Mouse (Mus musculus): ENCODE results near the gene Iqgap2. TPM values are rescaled to one million over a fixed set of nuclear protein-coding genes. Genes with fewer than 3 reads are reported as not detected.
A peak's percentile ranks its signal among the peaks of the same experiment; 100 is the strongest.

Iqgap2 gene
- polyA plus RNA-seq, 1 experiment from 2014 or later, result 8.5 TPM

- Histone ChIP-seq H3K27ac (ENCODE audit: low read depth, low read length) (no peak overlapping the region), H3K4me3 (ENCODE audit: low read depth, low read length) (no peak overlapping the region), H3K36me3 (ENCODE audit: control insufficient read depth, insufficient read depth, low read length) (no peaks in the 10 kb centered on the region), H3K27me3 (ENCODE audit: control insufficient read depth, insufficient read depth, low read length) (no peaks in the 10 kb centered on the region), H3K9ac (ENCODE audit: low read depth, low read length) (no peak overlapping the region), H3K4me1 (ENCODE audit: control insufficient read depth, insufficient read depth, low read length) (no peaks in the 10 kb centered on the region), H3K4me2 (no peak overlapping the region), H3K9me3 (replicated peaks; ENCODE audit: control insufficient read depth, low read length) (no peaks in the 10 kb centered on the region)
- ATAC-seq (replicated peaks; ENCODE audit: insufficient number of reproducible peaks, low FRiP score, low TSS enrichment), result no peak
- 77% methylated on average over 7 of the region's 7 CpGs for WGBS (ENCODE audit: insufficient replicate concordance)
Measured at GRCm38 (mm10) chr13:95747101-95747500, 144.6 kb downstream of the Iqgap2 start.

DNA sequence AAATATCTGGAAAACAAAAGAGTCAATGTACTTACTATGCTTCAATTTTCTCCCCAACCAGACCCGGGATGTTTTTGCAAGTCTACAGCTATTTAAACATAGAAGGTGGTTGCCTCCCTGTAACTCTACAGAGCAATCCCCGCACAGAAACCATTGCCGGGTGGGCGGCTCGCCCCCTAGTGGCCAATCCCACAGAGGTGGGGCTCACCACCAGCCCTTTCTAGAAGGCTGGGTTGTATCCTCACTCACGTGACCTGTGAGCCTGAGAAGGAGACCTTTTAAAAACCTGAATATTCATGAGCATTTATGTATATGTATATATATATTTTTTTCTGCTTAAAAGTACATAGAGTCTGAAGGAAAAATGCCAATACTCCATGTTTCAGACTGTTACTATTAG lies 145.2 kb downstream of the Iqgap2 start:
- no peak overlapping the region for H3K4me3 ChIP-seq (ENCODE audit: low read depth, low read length)
- 15% methylated on average over 6 of the region's 6 CpGs for WGBS (ENCODE audit: insufficient replicate concordance)
- no peak overlapping the region for H3K27ac ChIP-seq (ENCODE audit: low read depth, low read length)
- H3K9ac ChIP-seq (ENCODE audit: low read depth, low read length), result no peak overlapping the region
- no peaks in the 10 kb centered on the region for H3K27me3 ChIP-seq (ENCODE audit: control insufficient read depth, insufficient read depth, low read length)
- H3K9me3 ChIP-seq (replicated peaks; ENCODE audit: control insufficient read depth, low read length), result no peaks in the 10 kb centered on the region
- H3K4me1 ChIP-seq (ENCODE audit: control insufficient read depth, insufficient read depth, low read length), result no peaks in the 10 kb centered on the region
- no peaks in the 10 kb centered on the region for H3K36me3 ChIP-seq (ENCODE audit: control insufficient read depth, insufficient read depth, low read length)
- ATAC-seq (replicated peaks; ENCODE audit: insufficient number of reproducible peaks, low FRiP score, low TSS enrichment), result no peak; the same call in 1 of the 2 replicates
- no peak overlapping the region for H3K4me2 ChIP-seq

GRCm38 (mm10) chr13:95745451-95745850 lies 146.3 kb downstream of the Iqgap2 start:
- Histone ChIP-seq H3K9ac (ENCODE audit: low read depth, low read length) (no peak overlapping the region), H3K27ac (ENCODE audit: low read depth, low read length) (no peak overlapping the region), H3K4me1 (ENCODE audit: control insufficient read depth, insufficient read depth, low read length) (no peaks in the 10 kb centered on the region), H3K27me3 (ENCODE audit: control insufficient read depth, insufficient read depth, low read length) (no peaks in the 10 kb centered on the region), H3K9me3 (replicated peaks; ENCODE audit: control insufficient read depth, low read length) (no peaks in the 10 kb centered on the region), H3K36me3 (ENCODE audit: control insufficient read depth, insufficient read depth, low read length) (no peaks in the 10 kb centered on the region), H3K4me3 (ENCODE audit: low read depth, low read length) (no peak overlapping the region), H3K4me2 (no peak overlapping the region)
- no peak for ATAC-seq (replicated peaks; ENCODE audit: insufficient number of reproducible peaks, low FRiP score, low TSS enrichment)
- WGBS (ENCODE audit: insufficient replicate concordance), result 78% methylated on average over 4 of the region's 4 CpGs

GRCm38 (mm10) chr13:95742881-95743466 lies 148.7 kb downstream of the Iqgap2 start:
- Histone ChIP-seq H3K4me1 (ENCODE audit: control insufficient read depth, insufficient read depth, low read length) (no peaks in the 10 kb centered on the region), H3K4me2 (no peak overlapping the region), H3K27me3 (ENCODE audit: control insufficient read depth, insufficient read depth, low read length) (no peaks in the 10 kb centered on the region), H3K9me3 (replicated peaks; ENCODE audit: control insufficient read depth, low read length) (no peaks in the 10 kb centered on the region), H3K36me3 (ENCODE audit: control insufficient read depth, insufficient read depth, low read length) (no peaks in the 10 kb centered on the region), H3K9ac (ENCODE audit: low read depth, low read length) (no peak overlapping the region), H3K4me3 (ENCODE audit: low read depth, low read length) (no peak overlapping the region), H3K27ac (ENCODE audit: low read depth, low read length) (no peak overlapping the region)
- ATAC-seq (replicated peaks; ENCODE audit: insufficient number of reproducible peaks, low FRiP score, low TSS enrichment), result no peak
- WGBS (ENCODE audit: insufficient replicate concordance), result 78% methylated on average over 9 of the region's 9 CpGs

GRCm38 (mm10) chr13:95741813-95742689 lies 149.7 kb downstream of the Iqgap2 start:
- no peaks in the 10 kb centered on the region for H3K9me3 ChIP-seq (replicated peaks; ENCODE audit: control insufficient read depth, low read length)
- no peak overlapping the region for H3K9ac ChIP-seq (ENCODE audit: low read depth, low read length)
- no peaks in the 10 kb centered on the region for H3K27me3 ChIP-seq (ENCODE audit: control insufficient read depth, insufficient read depth, low read length)
- H3K4me3 ChIP-seq (ENCODE audit: low read depth, low read length), result no peak overlapping the region
- H3K27ac ChIP-seq (ENCODE audit: low read depth, low read length), result no peak overlapping the region
- WGBS (ENCODE audit: insufficient replicate concordance), result 87% methylated on average over 11 of the region's 11 CpGs
- no peaks in the 10 kb centered on the region for H3K36me3 ChIP-seq (ENCODE audit: control insufficient read depth, insufficient read depth, low read length)
- no peak overlapping the region for H3K4me2 ChIP-seq
- ATAC-seq (replicated peaks; ENCODE audit: insufficient number of reproducible peaks, low FRiP score, low TSS enrichment), result no peak
- H3K4me1 ChIP-seq (ENCODE audit: control insufficient read depth, insufficient read depth, low read length), result no peaks in the 10 kb centered on the region

GRCm38 (mm10) chr13:95739651-95740050 lies 152.1 kb downstream of the Iqgap2 start:
- no peaks in the 10 kb centered on the region for H3K9me3 ChIP-seq (replicated peaks; ENCODE audit: control insufficient read depth, low read length)
- H3K27ac ChIP-seq (ENCODE audit: low read depth, low read length), result no peak overlapping the region
- H3K9ac ChIP-seq (ENCODE audit: low read depth, low read length), result no peak overlapping the region
- no peaks in the 10 kb centered on the region for H3K27me3 ChIP-seq (ENCODE audit: control insufficient read depth, insufficient read depth, low read length)
- ATAC-seq (replicated peaks; ENCODE audit: insufficient number of reproducible peaks, low FRiP score, low TSS enrichment), result no peak
- H3K4me3 ChIP-seq (ENCODE audit: low read depth, low read length), result no peak overlapping the region
- H3K36me3 ChIP-seq (ENCODE audit: control insufficient read depth, insufficient read depth, low read length), result no peaks in the 10 kb centered on the region
- no peak overlapping the region for H3K4me2 ChIP-seq
- H3K4me1 ChIP-seq (ENCODE audit: control insufficient read depth, insufficient read depth, low read length), result no peaks in the 10 kb centered on the region
- 70% methylated on average over 5 of the region's 5 CpGs for WGBS (ENCODE audit: insufficient replicate concordance)

DNA sequence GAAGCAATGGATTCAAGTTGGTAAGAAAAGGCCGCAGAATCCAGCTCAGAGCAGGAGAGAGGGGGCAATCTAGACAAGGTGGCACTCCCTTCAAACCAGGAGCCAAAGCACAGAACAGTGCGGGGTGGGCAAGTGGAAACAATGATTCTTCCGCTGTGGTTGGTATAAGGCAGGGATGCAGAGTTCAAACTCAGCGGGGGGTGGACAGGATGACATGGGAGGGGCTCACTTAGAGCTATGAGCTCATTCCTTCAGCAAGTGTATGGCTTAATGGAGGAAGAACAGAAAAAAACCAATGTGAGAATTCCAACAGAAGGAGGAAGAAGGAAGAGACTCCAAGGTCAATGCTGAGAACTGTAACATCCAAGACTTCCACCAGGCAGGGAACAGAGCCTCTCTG lies 161.2 kb downstream of the Iqgap2 start:
- 71% methylated on average over 4 of the region's 4 CpGs for WGBS (ENCODE audit: insufficient replicate concordance)
- H3K4me1 ChIP-seq (ENCODE audit: control insufficient read depth, insufficient read depth, low read length), result 0 out of 2 replicates have a peak, but pooled peaks cover 2% of the 10 kb centered on the region

GRCm38 (mm10) chr13:95719320-95720232 lies 172.1 kb downstream of the Iqgap2 start:
- 43% methylated on average over 14 of the region's 14 CpGs for WGBS (ENCODE audit: insufficient replicate concordance)
- H3K4me3 ChIP-seq (ENCODE audit: low read depth, low read length), result peak overlapping the region; percentile 32
- no peaks in the 10 kb centered on the region for H3K4me1 ChIP-seq (ENCODE audit: control insufficient read depth, insufficient read depth, low read length)
- H3K4me2 ChIP-seq, result peak overlapping the region; percentile 67
- H3K9me3 ChIP-seq (replicated peaks; ENCODE audit: control insufficient read depth, low read length), result no peaks in the 10 kb centered on the region
- H3K9ac ChIP-seq (ENCODE audit: low read depth, low read length), result 0 out of 2 replicates have a peak overlapping the region, but pooled peaks have one; percentile 43
- no peak overlapping the region for H3K27ac ChIP-seq (ENCODE audit: low read depth, low read length)
- ATAC-seq (replicated peaks; ENCODE audit: insufficient number of reproducible peaks, low FRiP score, low TSS enrichment), result peak; percentile 75; the same call in 1 of the 2 replicates
- no peaks in the 10 kb centered on the region for H3K36me3 ChIP-seq (ENCODE audit: control insufficient read depth, insufficient read depth, low read length)
- H3K27me3 ChIP-seq (ENCODE audit: control insufficient read depth, insufficient read depth, low read length), result no peaks in the 10 kb centered on the region

More for the DNA sequence above, 161.2 kb downstream of the Iqgap2 start:
- Histone ChIP-seq H3K27ac (ENCODE audit: low read depth, low read length) (no peak overlapping the region), H3K4me2 (no peak overlapping the region), H3K9ac (ENCODE audit: low read depth, low read length) (no peak overlapping the region), H3K27me3 (ENCODE audit: control insufficient read depth, insufficient read depth, low read length) (no peaks in the 10 kb centered on the region), H3K36me3 (ENCODE audit: control insufficient read depth, insufficient read depth, low read length) (no peaks in the 10 kb centered on the region), H3K9me3 (replicated peaks; ENCODE audit: control insufficient read depth, low read length) (no peaks in the 10 kb centered on the region), H3K4me3 (ENCODE audit: low read depth, low read length) (no peak overlapping the region)
- no peak for ATAC-seq (replicated peaks; ENCODE audit: insufficient number of reproducible peaks, low FRiP score, low TSS enrichment)

Data from heart, embryonic 11.5 days (tissue).